Mouse (Mus musculus): ENCODE measurements around the gene Ldah. TPM values are rescaled to one million over a fixed set of nuclear protein-coding genes. Genes with fewer than 3 reads are reported as not detected.
A peak's percentile ranks its signal among the peaks of the same experiment; 100 is the strongest.

Gene Ldah
- polyA plus RNA-seq, 1 experiment from 2014 or later = 49.3 TPM

DNA sequence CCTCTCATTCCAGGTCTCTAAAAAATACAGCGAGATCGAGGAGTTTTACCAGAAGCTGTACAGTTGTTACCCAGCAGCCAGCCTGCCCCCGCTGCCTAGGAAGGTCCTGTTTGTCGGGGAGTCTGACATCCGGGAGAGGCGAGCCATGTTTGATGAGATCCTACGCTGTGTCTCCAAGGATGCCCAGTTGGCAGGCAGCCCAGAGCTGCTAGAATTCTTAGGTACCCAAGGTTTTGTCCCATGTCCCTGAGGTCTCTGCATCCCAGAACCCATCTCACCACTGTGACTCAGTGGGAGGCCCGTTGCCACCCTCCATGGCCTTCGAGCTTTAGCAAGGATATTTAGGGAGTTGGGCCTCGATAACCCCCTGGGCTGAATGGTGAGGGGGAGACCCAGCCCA lies 113.6 kb downstream of the Ldah start:
- Histone ChIP-seq H3K4me3 (no peak overlapping the region), H3K9me3 (no peaks in the 10 kb centered on the region), H3K27me3 (no peaks in the 10 kb centered on the region), H3K4me1 (no peaks in the 10 kb centered on the region), H3K4me2 (no peak overlapping the region), H3K9ac (no peak overlapping the region), H3K27ac (no peak overlapping the region), H3K36me3 (peaks cover 16% of the 10 kb centered on the region; the same call in 1 of the 2 replicates)
- no peak for ATAC-seq (ENCODE audit: borderline replicate concordance, extremely low read depth, low FRiP score, low TSS enrichment)
- WGBS = 79% methylated on average over 10 of the region's 10 CpGs

DNA sequence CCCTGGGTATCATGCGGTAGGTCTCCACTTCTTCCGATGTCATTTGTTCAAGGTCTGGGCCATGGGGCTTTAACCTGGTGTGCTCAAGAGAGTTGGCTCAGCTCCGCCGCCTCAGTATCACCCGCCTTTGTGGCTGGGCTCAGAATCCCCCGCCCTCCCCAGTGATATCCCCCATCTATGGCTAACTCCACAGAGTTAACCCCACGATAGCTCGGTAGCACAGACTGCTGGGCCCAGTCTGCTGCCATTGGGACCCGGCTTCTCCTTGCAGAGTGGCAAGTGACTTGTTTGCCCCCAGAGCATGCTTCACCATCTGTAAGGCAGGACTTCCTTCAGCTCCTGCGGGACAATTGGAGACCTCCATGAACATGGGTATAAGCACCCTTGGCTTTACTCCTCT lies 116.2 kb downstream of the Ldah start:
- no peak overlapping the region for H3K4me2 ChIP-seq
- H3K4me3 ChIP-seq = no peak overlapping the region
- H3K27me3 ChIP-seq = no peaks in the 10 kb centered on the region
- H3K9ac ChIP-seq = no peak overlapping the region
- H3K36me3 ChIP-seq = peaks cover 16% of the 10 kb centered on the region; the same call in 1 of the 2 replicates
- H3K27ac ChIP-seq = no peak overlapping the region
- H3K4me1 ChIP-seq = peaks cover 17% of the 10 kb centered on the region
- H3K9me3 ChIP-seq = no peaks in the 10 kb centered on the region
- ATAC-seq (ENCODE audit: borderline replicate concordance, extremely low read depth, low FRiP score, low TSS enrichment) = no peak
- 76% methylated on average over 10 of the region's 10 CpGs for WGBS

DNA sequence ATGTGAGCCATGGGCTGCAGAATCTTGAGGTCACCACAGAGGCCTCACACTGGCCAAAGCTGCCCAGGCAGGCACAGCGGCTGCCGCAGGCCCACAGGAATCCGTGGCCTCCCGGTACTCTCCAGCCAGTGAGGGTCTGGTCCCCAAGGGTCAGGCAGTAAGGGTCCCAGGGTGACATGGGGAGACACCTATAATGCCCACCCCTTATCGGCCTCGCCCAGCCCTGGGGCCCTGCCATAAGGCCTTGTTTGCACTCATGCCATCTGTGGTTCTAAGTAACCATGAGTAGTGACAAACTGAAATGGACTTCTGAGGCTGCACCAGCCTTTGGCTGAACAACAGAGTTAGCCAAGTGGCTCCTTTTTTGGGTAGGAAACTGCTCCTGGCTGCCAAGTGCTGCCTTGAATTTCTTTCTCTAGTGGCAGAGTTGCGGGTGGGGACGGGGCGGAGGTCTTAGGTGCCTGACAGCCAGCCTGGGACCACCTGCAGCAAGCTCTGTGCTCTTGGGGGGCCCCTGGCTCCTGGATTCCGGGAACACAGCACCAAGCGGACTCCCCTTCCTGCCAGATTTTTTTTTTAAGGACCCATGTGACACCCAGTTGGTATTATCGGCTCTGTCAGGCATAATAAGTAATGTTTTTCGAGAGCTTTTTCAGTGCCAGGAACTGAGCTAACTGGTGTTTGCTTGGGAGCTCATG lies 117.5 kb downstream of the Ldah start:
- Histone ChIP-seq H3K4me2 (no peak overlapping the region), H3K27ac (no peak overlapping the region), H3K36me3 (peaks cover 19% of the 10 kb centered on the region; the same call in 1 of the 2 replicates), H3K27me3 (no peaks in the 10 kb centered on the region), H3K4me1 (peaks cover 17% of the 10 kb centered on the region), H3K4me3 (no peak overlapping the region), H3K9me3 (no peaks in the 10 kb centered on the region), H3K9ac (no peak overlapping the region)
- 89% methylated on average over 13 of the region's 13 CpGs for WGBS
- ATAC-seq (ENCODE audit: borderline replicate concordance, extremely low read depth, low FRiP score, low TSS enrichment) = no peak

DNA sequence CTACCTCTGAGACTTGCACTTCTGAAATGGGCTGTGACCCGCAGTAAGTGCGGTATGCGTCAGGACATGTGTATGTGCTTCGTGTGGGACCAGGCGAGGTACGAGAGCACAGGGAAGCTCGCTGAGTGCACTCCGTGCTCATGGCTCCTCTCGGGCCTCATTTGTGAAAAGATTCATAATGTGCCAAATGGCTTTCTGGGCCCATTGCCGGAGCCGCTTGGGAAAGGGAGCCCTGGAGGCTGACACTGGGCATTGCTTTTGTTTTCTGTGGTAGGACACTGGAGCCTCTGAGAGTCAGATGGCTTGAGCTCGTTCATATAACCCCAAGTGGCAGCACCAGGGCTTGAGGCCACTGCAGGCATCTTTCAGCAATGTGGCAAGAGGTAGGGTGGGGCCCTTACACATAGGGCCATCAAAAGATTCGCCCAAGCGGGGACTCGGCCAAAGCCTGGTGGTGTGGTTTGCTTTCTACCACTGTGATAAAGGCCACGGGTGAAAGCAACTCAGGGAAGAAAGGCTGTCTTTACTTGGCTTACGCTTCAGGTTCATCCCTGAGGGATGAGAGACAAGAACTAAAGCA lies 118.1 kb downstream of the Ldah start:
- Histone ChIP-seq H3K4me3 (no peak overlapping the region), H3K27ac (no peak overlapping the region), H3K36me3 (peaks cover 18% of the 10 kb centered on the region; the same call in 1 of the 2 replicates), H3K4me1 (peaks cover 19% of the 10 kb centered on the region), H3K27me3 (no peaks in the 10 kb centered on the region), H3K9ac (no peak overlapping the region), H3K9me3 (no peaks in the 10 kb centered on the region), H3K4me2 (no peak overlapping the region)
- WGBS = 85% methylated on average over 17 of the region's 17 CpGs
- no peak for ATAC-seq (ENCODE audit: borderline replicate concordance, extremely low read depth, low FRiP score, low TSS enrichment)

DNA sequence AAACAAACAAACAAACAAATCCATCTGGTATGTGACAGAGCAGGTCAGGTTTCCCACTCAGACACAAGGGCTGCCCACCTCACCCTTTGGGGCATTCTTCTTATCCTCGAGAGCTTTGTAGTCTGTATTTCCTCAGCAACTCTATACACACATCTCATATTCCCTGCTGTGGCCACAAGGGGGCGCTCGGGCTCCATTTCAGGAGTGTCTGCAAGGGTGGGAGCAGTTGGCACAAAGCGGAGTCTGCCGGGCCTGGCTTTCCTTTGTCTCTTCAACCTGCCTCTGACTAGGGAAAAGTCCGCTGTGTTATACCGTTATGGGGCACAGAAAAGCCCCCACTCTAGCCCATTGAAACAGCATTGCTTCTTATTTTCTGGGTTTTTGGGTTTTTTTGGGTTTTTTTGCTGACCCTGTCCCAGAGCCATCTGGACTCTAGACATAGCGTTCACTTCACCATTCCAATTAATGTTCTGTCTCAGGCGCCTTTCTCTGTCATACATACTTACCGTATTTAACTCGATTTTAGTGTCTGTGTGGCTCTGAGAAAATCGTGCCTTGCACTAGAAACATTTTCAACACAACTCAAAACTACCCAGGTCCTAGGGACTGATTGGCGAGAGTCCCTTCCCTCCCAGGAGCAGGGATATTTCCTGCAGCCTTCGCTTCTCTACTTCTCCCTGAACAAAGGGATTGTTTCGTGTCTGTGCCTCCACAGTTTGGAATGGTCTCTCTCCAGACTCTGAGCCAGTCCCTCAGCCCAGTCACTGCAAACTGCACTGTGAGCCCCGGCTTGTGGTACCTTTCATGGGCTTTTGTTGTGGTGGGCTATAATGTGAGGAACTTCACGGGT lies 119.1 kb downstream of the Ldah start:
- Histone ChIP-seq H3K27me3 (no peaks in the 10 kb centered on the region), H3K9ac (no peak overlapping the region), H3K4me1 (peaks cover 29% of the 10 kb centered on the region), H3K4me2 (no peak overlapping the region), H3K36me3 (peaks cover 10% of the 10 kb centered on the region; the same call in 1 of the 2 replicates), H3K9me3 (no peaks in the 10 kb centered on the region), H3K27ac (0 out of 2 replicates have a peak overlapping the region, but pooled peaks have one; percentile 15), H3K4me3 (no peak overlapping the region)
- 33% methylated on average over 17 of the region's 17 CpGs for WGBS
- peak; percentile 69 for ATAC-seq (ENCODE audit: borderline replicate concordance, extremely low read depth, low FRiP score, low TSS enrichment)

DNA sequence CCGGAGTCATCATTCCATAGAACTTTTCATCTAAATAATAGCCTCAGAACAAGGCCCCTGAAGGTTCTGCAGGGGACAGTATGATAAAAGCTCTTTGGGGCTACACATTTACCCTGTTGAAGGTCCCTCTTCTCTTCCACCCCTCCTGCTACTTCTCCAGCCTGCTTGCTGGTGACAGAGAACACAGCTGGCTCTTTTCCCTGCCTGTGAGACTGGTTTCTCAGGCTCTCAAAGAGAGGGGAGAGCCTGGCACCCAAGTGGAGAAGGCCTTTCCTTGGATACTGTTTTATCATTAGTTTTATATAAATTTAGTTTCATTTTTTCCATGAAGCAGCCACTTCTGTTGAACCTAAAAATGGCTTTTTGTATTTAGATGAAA lies 119.8 kb downstream of the Ldah start:
- Histone ChIP-seq H3K4me2 (no peak overlapping the region), H3K27ac (0 out of 2 replicates have a peak overlapping the region, but pooled peaks have one; percentile 15), H3K36me3 (0 out of 2 replicates have a peak, but pooled peaks cover 10% of the 10 kb centered on the region), H3K27me3 (no peaks in the 10 kb centered on the region), H3K4me1 (peaks cover 33% of the 10 kb centered on the region), H3K4me3 (no peak overlapping the region), H3K9me3 (no peaks in the 10 kb centered on the region), H3K9ac (no peak overlapping the region)
- 92% methylated on average over 1 of the region's 1 CpGs for WGBS
- ATAC-seq (ENCODE audit: borderline replicate concordance, extremely low read depth, low FRiP score, low TSS enrichment) = no peak

DNA sequence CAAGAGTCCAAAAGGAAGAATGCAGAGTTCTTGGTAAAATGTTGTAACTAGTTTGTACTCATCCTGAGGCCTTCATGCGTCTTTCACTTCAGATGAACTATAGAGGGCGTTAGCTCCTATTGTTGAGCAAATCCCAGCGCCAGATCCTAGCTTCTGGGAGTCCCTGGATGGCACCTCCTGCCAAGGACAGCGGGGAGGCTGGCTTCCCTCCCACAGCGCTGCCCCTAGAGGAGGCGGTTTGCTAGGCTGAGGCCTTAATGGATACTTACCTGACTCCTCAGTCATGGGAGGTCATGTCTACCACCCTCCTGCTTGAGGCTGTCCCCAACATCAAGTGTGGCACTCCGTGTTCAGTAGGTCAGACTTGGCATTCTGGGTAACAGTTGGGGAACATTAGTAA lies 121.3 kb downstream of the Ldah start:
- Histone ChIP-seq H3K4me3 (no peak overlapping the region), H3K36me3 (0 out of 2 replicates have a peak, but pooled peaks cover 10% of the 10 kb centered on the region), H3K27me3 (no peaks in the 10 kb centered on the region), H3K4me2 (no peak overlapping the region), H3K27ac (no peak overlapping the region), H3K4me1 (peaks cover 33% of the 10 kb centered on the region), H3K9ac (no peak overlapping the region), H3K9me3 (no peaks in the 10 kb centered on the region)
- no peak for ATAC-seq (ENCODE audit: borderline replicate concordance, extremely low read depth, low FRiP score, low TSS enrichment)
- 93% methylated on average over 7 of the region's 7 CpGs for WGBS

DNA sequence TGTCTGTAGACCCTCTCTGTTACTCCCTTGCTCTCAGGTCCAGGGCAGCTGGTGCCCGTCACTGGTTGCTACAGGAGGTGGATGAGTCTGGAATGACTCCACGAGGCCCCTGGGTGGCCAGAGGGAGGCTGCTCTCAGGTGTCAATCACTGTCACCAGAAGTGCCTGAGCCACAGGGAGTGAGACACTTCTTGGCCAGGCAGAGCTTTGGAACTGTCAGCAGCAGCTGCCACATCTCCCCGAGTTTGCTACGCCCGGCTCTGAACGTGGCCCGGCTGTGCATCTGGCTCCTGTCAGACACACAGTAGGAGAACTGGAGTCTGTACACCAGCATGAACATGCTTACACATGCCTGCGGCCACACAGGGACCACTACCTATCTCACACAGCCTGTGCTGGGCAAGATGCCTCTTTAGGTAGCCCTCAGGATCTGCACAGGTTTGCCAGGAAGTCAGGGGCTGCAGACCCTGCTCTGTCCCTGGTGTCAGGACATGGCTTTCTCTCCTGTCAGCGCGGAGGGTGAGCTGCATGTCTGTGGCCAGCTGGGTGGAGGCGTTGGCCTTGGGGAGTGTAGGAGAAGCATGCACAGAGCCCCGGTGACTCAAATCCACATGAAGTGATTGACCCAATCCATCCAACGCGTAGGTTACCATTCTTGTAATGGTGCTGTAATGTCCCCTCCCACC lies 123.7 kb downstream of the Ldah start:
- Histone ChIP-seq H3K4me2 (no peak overlapping the region), H3K4me1 (peaks cover 33% of the 10 kb centered on the region), H3K9ac (no peak overlapping the region), H3K9me3 (no peaks in the 10 kb centered on the region), H3K27me3 (no peaks in the 10 kb centered on the region), H3K27ac (no peak overlapping the region), H3K4me3 (no peak overlapping the region), H3K36me3 (0 out of 2 replicates have a peak, but pooled peaks cover 10% of the 10 kb centered on the region)
- 37% methylated on average over 14 of the region's 14 CpGs for WGBS
- peak; percentile 75; the same call in 1 of the 2 replicates for ATAC-seq (ENCODE audit: borderline replicate concordance, extremely low read depth, low FRiP score, low TSS enrichment)

DNA sequence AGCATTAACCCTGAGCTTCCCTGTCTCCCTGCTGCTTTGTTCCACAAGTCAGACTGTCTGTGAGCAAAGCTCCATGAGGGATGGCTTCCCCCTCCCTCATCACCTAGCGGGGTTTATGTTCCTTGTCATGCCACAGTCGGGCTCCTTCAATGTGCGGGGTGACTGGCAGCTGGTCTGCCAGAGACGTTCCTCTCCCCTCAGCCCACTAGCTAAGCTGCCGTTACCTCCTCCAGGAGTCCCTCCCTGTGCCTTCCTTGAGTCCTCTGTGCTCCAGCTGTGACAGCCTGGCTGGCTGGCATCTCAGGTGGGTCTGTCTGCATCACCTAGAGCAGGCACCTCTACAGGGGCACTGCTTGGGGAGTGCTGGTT lies 124.3 kb downstream of the Ldah start:
- H3K9ac ChIP-seq = no peak overlapping the region
- H3K27ac ChIP-seq = no peak overlapping the region
- no peak for ATAC-seq (ENCODE audit: borderline replicate concordance, extremely low read depth, low FRiP score, low TSS enrichment)
- H3K4me3 ChIP-seq = no peak overlapping the region
- peaks cover 33% of the 10 kb centered on the region for H3K4me1 ChIP-seq
- H3K27me3 ChIP-seq = no peaks in the 10 kb centered on the region
- 56% methylated on average over 5 of the region's 5 CpGs for WGBS
- no peaks in the 10 kb centered on the region for H3K9me3 ChIP-seq
- H3K36me3 ChIP-seq = 0 out of 2 replicates have a peak, but pooled peaks cover 15% of the 10 kb centered on the region
- no peak overlapping the region for H3K4me2 ChIP-seq

DNA sequence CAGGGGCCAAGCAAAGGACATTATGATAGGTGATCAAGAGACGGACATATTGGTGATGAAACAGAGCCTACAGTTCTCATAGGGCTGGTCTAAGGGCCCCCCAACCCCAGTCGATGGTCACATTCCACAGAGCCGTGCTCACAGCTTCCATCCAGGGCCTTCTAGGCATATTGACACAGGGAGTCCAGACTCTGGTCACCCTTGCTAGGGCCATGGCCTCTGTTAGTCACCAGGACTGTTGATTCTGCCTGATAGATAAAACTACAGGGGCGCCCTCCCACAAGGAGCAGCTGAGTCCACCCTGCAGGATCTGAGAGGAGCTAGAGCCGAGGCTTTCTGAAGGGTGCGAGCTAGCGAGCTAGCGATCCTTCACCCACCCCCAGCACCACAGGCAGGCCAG lies 125.7 kb downstream of the Ldah start:
- 68% methylated on average over 8 of the region's 8 CpGs for WGBS
- Histone ChIP-seq H3K27ac (no peak overlapping the region), H3K4me1 (peaks cover 30% of the 10 kb centered on the region), H3K36me3 (0 out of 2 replicates have a peak, but pooled peaks cover 19% of the 10 kb centered on the region), H3K9ac (no peak overlapping the region), H3K9me3 (no peaks in the 10 kb centered on the region), H3K27me3 (no peaks in the 10 kb centered on the region), H3K4me3 (no peak overlapping the region), H3K4me2 (no peak overlapping the region)
- ATAC-seq (ENCODE audit: borderline replicate concordance, extremely low read depth, low FRiP score, low TSS enrichment) = no peak

DNA sequence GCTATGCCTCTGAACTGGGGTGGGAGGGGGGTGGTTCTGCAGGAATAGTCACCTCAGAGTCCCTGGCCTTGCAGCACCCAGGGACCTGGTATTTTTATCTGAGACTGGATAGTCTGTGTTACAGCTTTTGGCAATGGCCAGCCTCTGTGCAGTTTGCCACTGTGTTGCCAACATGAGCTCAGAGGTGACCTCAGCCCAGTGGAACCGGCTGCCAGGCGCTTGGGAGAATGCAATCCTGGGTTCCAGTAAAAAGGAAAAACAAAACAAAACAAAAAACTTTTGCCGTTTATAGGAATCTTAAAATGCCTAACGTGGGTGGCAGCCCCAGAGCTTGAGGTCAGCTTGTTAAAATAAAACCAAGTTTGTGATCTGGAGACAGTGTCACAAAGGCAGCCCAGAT lies 126.4 kb downstream of the Ldah start:
- Histone ChIP-seq H3K4me2 (no peak overlapping the region), H3K36me3 (0 out of 2 replicates have a peak, but pooled peaks cover 14% of the 10 kb centered on the region), H3K9ac (no peak overlapping the region), H3K4me1 (peaks cover 36% of the 10 kb centered on the region), H3K27ac (no peak overlapping the region), H3K4me3 (no peak overlapping the region), H3K27me3 (no peaks in the 10 kb centered on the region), H3K9me3 (no peaks in the 10 kb centered on the region)
- no peak for ATAC-seq (ENCODE audit: borderline replicate concordance, extremely low read depth, low FRiP score, low TSS enrichment)
- 72% methylated on average over 4 of the region's 4 CpGs for whole genome bisulfite sequencing

All from lung, embryonic 15.5 days (tissue).